Mouse (Mus musculus): ENCODE results near the gene Grm6.

GRCm38 (mm10) chr11:50897359-50897758 is 46.9 kb downstream of the Grm6 start:
- no peak for TF ChIP-seq CTCF (IDR thresholded peaks at IDR 0.05; ENCODE audit: extremely low read depth, insufficient read length, insufficient replicate concordance, low read depth, low read length)
- TF ChIP-seq POLR2A (IDR thresholded peaks at IDR 0.05; ENCODE audit: low read depth, low read length), result no peak

All from small intestine, adult 2 months (tissue).